ENCODE assay signal across 24 mouse cellular contexts in the genomic region with DNA sequence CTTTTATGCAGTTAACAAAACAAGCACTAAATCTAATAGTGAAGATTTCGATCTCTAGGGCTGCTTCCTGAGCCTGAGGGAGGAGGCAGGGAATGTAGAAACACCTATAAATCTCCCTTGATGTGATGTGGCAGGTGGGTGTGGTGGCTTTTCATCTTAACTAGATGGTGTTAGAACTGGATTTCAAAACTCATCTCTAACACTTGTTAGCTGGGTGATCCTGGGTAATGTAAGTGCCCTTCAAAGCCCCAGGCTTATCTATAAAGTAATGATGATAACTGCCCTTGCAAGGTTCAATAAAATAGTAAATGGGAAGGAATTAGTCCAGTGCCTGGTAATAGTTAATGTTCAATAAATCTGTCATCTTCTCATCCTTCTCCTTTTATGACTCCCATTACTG.
DNase-seq lines count a peak whose midpoint lies in the region; ATAC-seq lines count a peak whose summit lies in the region.
"Had no signal": no experiment of that assay in that cellular context is flagged by ENCODE, and none has a peak within 500 bp of the region (broad histone marks: within the 10 kb centered on the region; RNA-seq: fewer than 3 reads in every experiment).

No protein-coding gene starts in this region.

- no peak overlapping the region for H3K9ac ChIP-seq in kidney, embryonic 14.5 days (ENCODE audit: low read depth, low read length)
- H3K9ac ChIP-seq: embryonic facial prominence, embryonic 12.5 days; forebrain, embryonic 13.5 days; forebrain, embryonic 15.5 days; forebrain, postnatal 0 days had no signal

- 6% methylated on average over 1 of the region's 1 CpGs for WGBS in kidney, embryonic 14.5 days

- no peaks in the 10 kb centered on the region for H3K27me3 ChIP-seq in kidney, embryonic 14.5 days (ENCODE audit: control insufficient read depth, insufficient read depth, low read length)
- H3K27me3 ChIP-seq: CH12.LX; embryonic facial prominence, embryonic 12.5 days; forebrain, embryonic 13.5 days; forebrain, embryonic 15.5 days had no signal

- no peak overlapping the region for H3K4me3 ChIP-seq in kidney, embryonic 14.5 days (ENCODE audit: low read length)
- H3K4me3 ChIP-seq: embryonic facial prominence, embryonic 10.5 days; embryonic facial prominence, embryonic 12.5 days; forebrain, embryonic 13.5 days; forebrain, embryonic 15.5 days had no signal

- H3K4me1 ChIP-seq in kidney, embryonic 14.5 days (ENCODE audit: control insufficient read depth, insufficient read depth, low read length), result no peaks in the 10 kb centered on the region
- H3K4me1 ChIP-seq: embryonic facial prominence, embryonic 10.5 days; embryonic facial prominence, embryonic 12.5 days; forebrain, embryonic 13.5 days; forebrain, embryonic 15.5 days had no signal

- peak; percentile 32; the same call in 1 of the 2 replicates for ATAC-seq in kidney, embryonic 14.5 days (ENCODE audit: low FRiP score, low TSS enrichment)
- ATAC-seq: CD4-positive, CD25-positive, alpha-beta regulatory T cell, adult 4 months; forebrain, embryonic 13.5 days; forebrain, embryonic 15.5 days; forebrain, postnatal 0 days had no signal

- H3K36me3 ChIP-seq in kidney, embryonic 14.5 days (ENCODE audit: control insufficient read depth, insufficient read depth, low read length), result no peaks in the 10 kb centered on the region
- H3K36me3 ChIP-seq: embryonic facial prominence, embryonic 10.5 days; embryonic facial prominence, embryonic 12.5 days; forebrain, embryonic 15.5 days; G1E had no signal

- no peak overlapping the region for H3K27ac ChIP-seq in kidney, embryonic 14.5 days (ENCODE audit: low read depth, low read length)
- H3K27ac ChIP-seq: embryonic facial prominence, embryonic 10.5 days; embryonic facial prominence, embryonic 12.5 days; forebrain, embryonic 13.5 days; forebrain, embryonic 15.5 days had no signal

- H3K9me3 ChIP-seq in kidney, embryonic 14.5 days (ENCODE audit: control insufficient read depth, low read length), result no peaks in the 10 kb centered on the region
- H3K9me3 ChIP-seq: embryonic facial prominence, embryonic 10.5 days; embryonic facial prominence, embryonic 12.5 days; forebrain, embryonic 13.5 days; forebrain, embryonic 15.5 days; G1E had no signal

- peak; percentile 23 for DNase-seq in embryo, embryonic 10.5 days (ENCODE audit: low spot score)
- no peak for DNase-seq in embryo, embryonic 10 days (ENCODE audit: low spot score)
- DNase-seq in kidney, adult 8-10 months, result no peak
- peak; percentile 40 for DNase-seq in MN1 (ENCODE audit: low spot score)
- DNase-seq in mesoderm, embryonic 11.5 days (ENCODE audit: low read depth, low spot score), result peak; percentile 24
- no peak for DNase-seq in right cerebral cortex, postnatal 4 days
- DNase-seq: adrenal gland, adult 2 months; adrenal gland, postnatal 10 days; adrenal gland, postnatal 25 days; B cell, adult 2 months; cerebellum, adult 11 months; cerebellum, adult 2 months; cerebellum, adult 9-10 months; cerebellum, postnatal 10 days; cerebellum, postnatal 25 days; forebrain, postnatal 0 days had no signal

- H3K4me2 ChIP-seq in kidney, embryonic 14.5 days (replicated peaks; ENCODE audit: low read depth, low read length), result no peak overlapping the region
- H3K4me2 ChIP-seq: embryonic facial prominence, embryonic 12.5 days; forebrain, embryonic 13.5 days; forebrain, embryonic 15.5 days had no signal

Comparison
In these comparisons a context has a peak if more than half of its experiments do, and no peak if none do; other contexts are left out.
1. DNase-seq: peak in embryo, embryonic 10.5 days (single experiment), MN1 (single experiment) and mesoderm, embryonic 11.5 days (single experiment); none in embryo, embryonic 10 days (single experiment), kidney, adult 8-10 months (0 of 2) and right cerebral cortex, postnatal 4 days (single experiment).